ENCODE assay signal across 10 mouse cellular contexts in the genomic region with DNA sequence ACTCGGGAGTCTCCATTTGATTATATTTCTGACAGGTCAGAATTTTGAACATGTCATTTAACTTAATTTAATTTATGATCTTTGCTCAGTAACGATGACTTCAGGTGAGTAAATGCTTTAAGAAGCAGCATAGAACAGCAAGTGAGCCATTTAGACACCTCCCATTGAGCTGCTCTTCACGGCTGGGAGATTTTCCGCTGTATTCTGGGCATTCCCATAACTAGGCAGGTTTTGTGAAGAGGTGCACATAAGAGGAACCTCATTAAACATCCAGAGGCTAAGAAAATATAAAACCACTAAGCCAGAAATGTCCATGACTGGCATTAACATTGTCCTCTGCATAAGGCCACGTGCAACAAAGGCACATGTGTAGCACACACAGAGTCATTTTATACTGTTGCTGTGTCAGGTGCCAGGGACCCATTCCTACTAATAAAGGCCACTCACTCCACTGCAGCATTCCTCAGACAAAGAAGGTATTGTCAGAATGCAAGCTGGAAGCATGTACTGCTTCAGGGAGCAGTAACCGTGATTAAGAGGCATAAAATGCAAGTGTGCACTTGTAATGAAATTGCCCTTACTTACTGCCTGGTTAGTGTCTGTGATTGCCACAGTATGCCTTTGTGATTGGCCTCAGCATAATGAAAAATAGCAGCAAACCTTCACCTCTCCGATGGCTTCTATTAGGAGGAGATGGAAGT.
DNase-seq lines count a peak whose midpoint lies in the region; ATAC-seq and TF ChIP-seq lines count a peak whose summit lies in the region.
"Had no signal": no experiment of that assay in that cellular context is flagged by ENCODE, and none has a peak within 500 bp of the region (broad histone marks: within the 10 kb centered on the region; RNA-seq: fewer than 3 reads in every experiment).

No protein-coding gene starts in this region.

- 0 out of 2 replicates have a peak overlapping the region, but pooled peaks have one; percentile 10 for H3K9ac ChIP-seq in forebrain, postnatal 0 days
- H3K9ac ChIP-seq in kidney, embryonic 14.5 days (ENCODE audit: low read depth, low read length) = no peak overlapping the region
- H3K9ac ChIP-seq in midbrain, embryonic 15.5 days = no peak overlapping the region
- no peak overlapping the region for H3K9ac ChIP-seq in liver, postnatal 0 days (replicated peaks)

- TF ChIP-seq EP300 in liver, postnatal 0 days (IDR thresholded peaks at IDR 0.05; ENCODE audit: low read depth) = no peak

- peak; percentile 62 for ATAC-seq in forebrain, postnatal 0 days
- ATAC-seq in kidney, embryonic 14.5 days (ENCODE audit: low FRiP score, low TSS enrichment) = peak; percentile 66; the same call in 1 of the 2 replicates
- peak; percentile 88 for ATAC-seq in midbrain, embryonic 15.5 days (replicated peaks)
- ATAC-seq in liver, postnatal 0 days = no peak

- H3K27ac ChIP-seq in forebrain, postnatal 0 days (ENCODE audit: low read depth, low read length) = no peak overlapping the region
- H3K27ac ChIP-seq in kidney, embryonic 14.5 days (ENCODE audit: low read depth, low read length) = peak overlapping the region; percentile 30; the same call in 1 of the 2 replicates
- H3K27ac ChIP-seq in midbrain, embryonic 15.5 days = peak overlapping the region; percentile 61
- no peak overlapping the region for H3K27ac ChIP-seq in liver, postnatal 0 days (ENCODE audit: low read depth)

- DNase-seq in embryo, embryonic 11.5 days (ENCODE audit: low read depth, low spot score) = peak; percentile 11
- peak; percentile 25 for DNase-seq in forebrain, postnatal 0 days
- DNase-seq in layer of hippocampus, postnatal 36 days = no peak
- DNase-seq in liver, postnatal 0 days = no peak
- DNase-seq in spleen, postnatal 10 days (ENCODE audit: low spot score in 2 of 2) = no peak
- no peak for DNase-seq in frontal cortex, postnatal 10 days (ENCODE audit: low spot score in 2 of 2)
- DNase-seq: gastrocnemius, postnatal 14 days; right cerebral cortex, adult 18-20 months had no signal

- H3K4me1 ChIP-seq in forebrain, postnatal 0 days (ENCODE audit: insufficient read depth) = 0 out of 2 replicates have a peak, but pooled peaks cover 7% of the 10 kb centered on the region
- no peaks in the 10 kb centered on the region for H3K4me1 ChIP-seq in kidney, embryonic 14.5 days (ENCODE audit: control insufficient read depth, insufficient read depth, low read length)
- peaks cover 12% of the 10 kb centered on the region for H3K4me1 ChIP-seq in midbrain, embryonic 15.5 days
- H3K4me1 ChIP-seq in liver, postnatal 0 days (ENCODE audit: insufficient read depth) = no peaks in the 10 kb centered on the region

- 15% methylated on average over 7 of the region's 7 CpGs for WGBS in forebrain, postnatal 0 days
- 59% methylated on average over 7 of the region's 7 CpGs for WGBS in kidney, embryonic 14.5 days
- WGBS in midbrain, embryonic 15.5 days = 21% methylated on average over 7 of the region's 7 CpGs
- 71% methylated on average over 7 of the region's 7 CpGs for WGBS in liver, postnatal 0 days (ENCODE audit: insufficient replicate concordance)

- H3K4me3 ChIP-seq in forebrain, postnatal 0 days (ENCODE audit: low read depth, low read length) = no peak overlapping the region
- no peak overlapping the region for H3K4me3 ChIP-seq in kidney, embryonic 14.5 days (ENCODE audit: low read length)
- H3K4me3 ChIP-seq in midbrain, embryonic 15.5 days = no peak overlapping the region
- H3K4me3 ChIP-seq in liver, postnatal 0 days (ENCODE audit: low read depth, low read length) = no peak overlapping the region

- no peaks in the 10 kb centered on the region for H3K27me3 ChIP-seq in forebrain, postnatal 0 days (ENCODE audit: insufficient read depth, low read length)
- H3K27me3 ChIP-seq in kidney, embryonic 14.5 days (ENCODE audit: control insufficient read depth, insufficient read depth, low read length) = no peaks in the 10 kb centered on the region
- no peaks in the 10 kb centered on the region for H3K27me3 ChIP-seq in midbrain, embryonic 15.5 days (replicated peaks)
- H3K27me3 ChIP-seq in liver, postnatal 0 days (ENCODE audit: insufficient read depth, low read length) = no peaks in the 10 kb centered on the region

- TF ChIP-seq CTCF in forebrain, postnatal 0 days (IDR thresholded peaks at IDR 0.05; ENCODE audit: low read depth) = no peak
- no peak for TF ChIP-seq CTCF in liver, postnatal 0 days (IDR thresholded peaks at IDR 0.05; ENCODE audit: low read depth)

- H3K4me2 ChIP-seq in forebrain, postnatal 0 days (ENCODE audit: low read depth) = no peak overlapping the region
- H3K4me2 ChIP-seq in kidney, embryonic 14.5 days (replicated peaks; ENCODE audit: low read depth, low read length) = no peak overlapping the region
- H3K4me2 ChIP-seq in midbrain, embryonic 15.5 days = no peak overlapping the region
- no peak overlapping the region for H3K4me2 ChIP-seq in liver, postnatal 0 days (ENCODE audit: low read depth, low read length)

- H3K9me3 ChIP-seq in forebrain, postnatal 0 days (ENCODE audit: low read length) = no peaks in the 10 kb centered on the region
- H3K9me3 ChIP-seq in kidney, embryonic 14.5 days (ENCODE audit: control insufficient read depth, low read length) = no peaks in the 10 kb centered on the region
- no peaks in the 10 kb centered on the region for H3K9me3 ChIP-seq in midbrain, embryonic 15.5 days
- no peaks in the 10 kb centered on the region for H3K9me3 ChIP-seq in liver, postnatal 0 days (ENCODE audit: low read length)

- H3K36me3 ChIP-seq in forebrain, postnatal 0 days (ENCODE audit: insufficient read depth) = no peaks in the 10 kb centered on the region
- H3K36me3 ChIP-seq in kidney, embryonic 14.5 days (ENCODE audit: control insufficient read depth, insufficient read depth, low read length) = no peaks in the 10 kb centered on the region
- H3K36me3 ChIP-seq in midbrain, embryonic 15.5 days (replicated peaks) = no peaks in the 10 kb centered on the region
- no peaks in the 10 kb centered on the region for H3K36me3 ChIP-seq in liver, postnatal 0 days (replicated peaks; ENCODE audit: insufficient read depth, low read length)

Comparison
In these comparisons a context has a peak if more than half of its experiments do, and no peak if none do; other contexts are left out.
1. DNase-seq: peak in embryo, embryonic 11.5 days (single experiment) and forebrain, postnatal 0 days (single experiment); none in layer of hippocampus, postnatal 36 days (0 of 2), liver, postnatal 0 days (single experiment), spleen, postnatal 10 days (0 of 2) and frontal cortex, postnatal 10 days (0 of 2).
2. H3K27ac ChIP-seq: peak in kidney, embryonic 14.5 days (single experiment) and midbrain, embryonic 15.5 days (single experiment); none in forebrain, postnatal 0 days (single experiment) and liver, postnatal 0 days (single experiment).